Mouse (Mus musculus) hindbrain, embryonic 15.5 days (tissue): ENCODE results near the gene Cntn2. TPM values are rescaled to one million over a fixed set of nuclear protein-coding genes. Genes with fewer than 3 reads are reported as not detected.
"Not testable (repeated sequence)": the region's sequence is repeated elsewhere in the genome, so short reads cannot be mapped to it uniquely, and the experiment has no call there.

Source experiments
- ATAC-seq: fragments of 200-750 bp; cut with Nextera tagmentation; 2 replicates; pipeline ENCODE4 v1.8.0; 2017; ENCODE audit warnings: low read depth, moderate number of reproducible peaks, moderate TSS enrichment; ENCODE audit not compliant: low FRiP score
- H3K27ac ChIP-seq: fragments of 300-500 bp; sonication (generic); replicated peaks from 2 replicates; pipeline ENCODE4 v1.5.1; 2015; ENCODE audit warnings: mild to moderate bottlenecking, inconsistent platforms
- H3K27me3 ChIP-seq: fragments of 300-500 bp; sonication (generic); 2 replicates; pipeline ENCODE4 v1.6.1; 2015; ENCODE audit warnings: control low read depth, inconsistent platforms
- H3K36me3 ChIP-seq: fragments of 300-500 bp; sonication (generic); 2 replicates; pipeline ENCODE4 v1.6.1; 2015; ENCODE audit warnings: control low read depth, inconsistent platforms
- H3K4me1 ChIP-seq: fragments of 300-500 bp; sonication (generic); replicated peaks from 2 replicates; pipeline ENCODE4 v1.6.1; 2015; ENCODE audit warnings: control low read depth, inconsistent platforms
- H3K4me2 ChIP-seq: fragments of 300-500 bp; sonication (generic); 2 replicates; pipeline ENCODE4 v1.6.1; 2015; ENCODE audit warnings: moderate library complexity, mild to moderate bottlenecking, inconsistent platforms
- H3K4me3 ChIP-seq: fragments of 300-500 bp; sonication (generic); 2 replicates; pipeline ENCODE4 v1.5.1; 2015; ENCODE audit warnings: mild to moderate bottlenecking, inconsistent platforms
- H3K9ac ChIP-seq: fragments of 300-500 bp; sonication (generic); 2 replicates; pipeline ENCODE4 v1.6.1; 2015; ENCODE audit warnings: inconsistent platforms
- H3K9me3 ChIP-seq: fragments of 300-500 bp; sonication (generic); 2 replicates; pipeline ENCODE4 v1.6.1; 2016; ENCODE audit warnings: control low read depth, inconsistent platforms
- WGBS: fragments of 180-500 bp; shearing (Covaris S2); methylation state at CpG from one replicate; pipeline ENCODE4 v1.1.7; 2015; 5-methylcytosine and 5-hydroxymethylcytosine counted together
- polyA plus RNA-seq: library from polyadenylated mRNA; unstranded; fragments of >200 nt; fragmentation: Nextera tagmentation; extraction: Ambion mirVana; gene quantifications from 2 replicates; pipeline ENCODE4 v1.2.1, GENCODE M21; 2015

Gene Cntn2
- polyA plus RNA-seq, 1 experiment from 2014 or later: 28.2 TPM

- no peak overlapping the region for H3K27ac ChIP-seq
- H3K4me1 ChIP-seq: no peaks in the 10 kb centered on the region
- no peaks in the 10 kb centered on the region for H3K27me3 ChIP-seq
- no peak for ATAC-seq
- H3K9ac ChIP-seq: no peak overlapping the region
- H3K4me3 ChIP-seq: no peak overlapping the region
- 91% methylated on average over 5 of the region's 5 CpGs for WGBS
- H3K9me3 ChIP-seq: no peaks in the 10 kb centered on the region
- H3K36me3 ChIP-seq: peaks cover 41% of the 10 kb centered on the region
- H3K4me2 ChIP-seq: no peak overlapping the region
Observed at GRCm38 (mm10) chr1:132505155-132505554, 37.9 kb downstream of the Cntn2 start.

GRCm38 (mm10) chr1:132500535-132500934 is 42.5 kb downstream of the Cntn2 start:
- H3K4me2 ChIP-seq: no peak overlapping the region
- H3K9me3 ChIP-seq: no peaks in the 10 kb centered on the region
- ATAC-seq: no peak
- H3K9ac ChIP-seq: no peak overlapping the region
- H3K4me1 ChIP-seq: no peaks in the 10 kb centered on the region
- WGBS: 96% methylated on average over 2 of the region's 2 CpGs
- no peak overlapping the region for H3K4me3 ChIP-seq
- H3K27ac ChIP-seq: no peak overlapping the region
- no peaks in the 10 kb centered on the region for H3K27me3 ChIP-seq
- H3K36me3 ChIP-seq: peaks cover 58% of the 10 kb centered on the region

GRCm38 (mm10) chr1:132483759-132484158 is 59.3 kb downstream of the Cntn2 start:
- WGBS: 90% methylated on average over 6 of the region's 6 CpGs
- H3K4me1 ChIP-seq: peaks cover 6% of the 10 kb centered on the region
- H3K9ac ChIP-seq: no peak overlapping the region
- no peaks in the 10 kb centered on the region for H3K27me3 ChIP-seq
- no peak overlapping the region for H3K4me2 ChIP-seq
- H3K4me3 ChIP-seq: no peak overlapping the region
- no peak for ATAC-seq
- H3K27ac ChIP-seq: no peak overlapping the region
- H3K36me3 ChIP-seq: peaks cover 21% of the 10 kb centered on the region
- no peaks in the 10 kb centered on the region for H3K9me3 ChIP-seq

- no peak overlapping the region for H3K27ac ChIP-seq
- H3K36me3 ChIP-seq: peaks cover 21% of the 10 kb centered on the region
- 89% methylated on average over 3 of the region's 3 CpGs for WGBS
- no peak overlapping the region for H3K4me3 ChIP-seq
- peaks cover 12% of the 10 kb centered on the region for H3K4me1 ChIP-seq
- no peak overlapping the region for H3K9ac ChIP-seq
- no peaks in the 10 kb centered on the region for H3K9me3 ChIP-seq
- H3K4me2 ChIP-seq: no peak overlapping the region
- ATAC-seq: no peak
- no peaks in the 10 kb centered on the region for H3K27me3 ChIP-seq
Observed at GRCm38 (mm10) chr1:132483234-132483633, 59.8 kb downstream of the Cntn2 start.

GRCm38 (mm10) chr1:132481619-132482018 is 61.4 kb downstream of the Cntn2 start:
- H3K4me2 ChIP-seq: no peak overlapping the region
- no peak overlapping the region for H3K27ac ChIP-seq
- H3K9me3 ChIP-seq: no peaks in the 10 kb centered on the region
- H3K36me3 ChIP-seq: peaks cover 10% of the 10 kb centered on the region
- ATAC-seq: no peak
- H3K27me3 ChIP-seq: no peaks in the 10 kb centered on the region
- WGBS: 90% methylated on average over 2 of the region's 2 CpGs
- H3K9ac ChIP-seq: no peak overlapping the region
- no peak overlapping the region for H3K4me3 ChIP-seq
- peaks cover 18% of the 10 kb centered on the region for H3K4me1 ChIP-seq

- H3K4me2 ChIP-seq: no peak overlapping the region
- no peak for ATAC-seq
- 0 out of 2 replicates have a peak, but pooled peaks cover under 1% of the 10 kb centered on the region for H3K36me3 ChIP-seq
- no peak overlapping the region for H3K9ac ChIP-seq
- no peak overlapping the region for H3K27ac ChIP-seq
- no peaks in the 10 kb centered on the region for H3K9me3 ChIP-seq
- peaks cover 30% of the 10 kb centered on the region for H3K4me1 ChIP-seq
- no peak overlapping the region for H3K4me3 ChIP-seq
- H3K27me3 ChIP-seq: no peaks in the 10 kb centered on the region
- WGBS: 90% methylated on average over 1 of the region's 1 CpGs
Observed at GRCm38 (mm10) chr1:132479438-132479837, 63.6 kb downstream of the Cntn2 start.

- H3K9ac ChIP-seq: peak within 1 kb of the TSS; percentile 76
- peaks cover 30% of the 10 kb centered on the region for H3K4me1 ChIP-seq
- no peaks in the 10 kb centered on the region for H3K27me3 ChIP-seq
- peak; percentile 92 for ATAC-seq
- no peaks in the 10 kb centered on the region for H3K36me3 ChIP-seq
- H3K4me3 ChIP-seq: peak within 1 kb of the TSS; percentile 93
- H3K9me3 ChIP-seq: no peaks in the 10 kb centered on the region
- peak within 1 kb of the TSS; percentile 83 for H3K27ac ChIP-seq
- under 1% methylated on average over 43 of the region's 43 CpGs for WGBS
- peak within 1 kb of the TSS; percentile 87 for H3K4me2 ChIP-seq
Observed at GRCm38 (mm10) chr1:132476928-132477691, 65.9 kb downstream of the Cntn2 start, which contains the start of gene Rbbp5. Gene Rbbp5 (plus strand): TSS chr1:132477365.

GRCm38 (mm10) chr1:132476575-132476927 is 66.5 kb downstream of the Cntn2 start:
- Histone ChIP-seq H3K4me3 (peak overlapping the region; percentile 93), H3K27ac (peak overlapping the region; percentile 83), H3K27me3 (no peaks in the 10 kb centered on the region), H3K4me1 (peaks cover 30% of the 10 kb centered on the region), H3K9me3 (no peaks in the 10 kb centered on the region), H3K4me2 (peak overlapping the region; percentile 87), H3K36me3 (no peaks in the 10 kb centered on the region), H3K9ac (peak overlapping the region; percentile 76)
- ATAC-seq: peak; percentile 72
- WGBS: 6% methylated on average over 9 of the region's 9 CpGs

- H3K27ac ChIP-seq: no peak overlapping the region
- peaks cover 30% of the 10 kb centered on the region for H3K4me1 ChIP-seq
- no peak overlapping the region for H3K9ac ChIP-seq
- no peak for ATAC-seq
- H3K9me3 ChIP-seq: no peaks in the 10 kb centered on the region
- no peaks in the 10 kb centered on the region for H3K27me3 ChIP-seq
- no peaks in the 10 kb centered on the region for H3K36me3 ChIP-seq
- H3K4me3 ChIP-seq: no peak overlapping the region
- WGBS: 83% methylated on average over 1 of the region's 1 CpGs
- H3K4me2 ChIP-seq: no peak overlapping the region
Observed at GRCm38 (mm10) chr1:132474496-132474895, 68.6 kb downstream of the Cntn2 start.

GRCm38 (mm10) chr1:132472537-132472936 is 70.5 kb downstream of the Cntn2 start:
- no peak overlapping the region for H3K4me3 ChIP-seq
- no peak overlapping the region for H3K27ac ChIP-seq
- no peaks in the 10 kb centered on the region for H3K36me3 ChIP-seq
- ATAC-seq: no peak
- WGBS: 55% methylated on average over 5 of the region's 5 CpGs
- H3K4me2 ChIP-seq: no peak overlapping the region
- peaks cover 12% of the 10 kb centered on the region for H3K4me1 ChIP-seq
- H3K9me3 ChIP-seq: no peaks in the 10 kb centered on the region
- no peaks in the 10 kb centered on the region for H3K27me3 ChIP-seq
- no peak overlapping the region for H3K9ac ChIP-seq

- H3K9me3 ChIP-seq: no peaks in the 10 kb centered on the region
- no peak overlapping the region for H3K4me2 ChIP-seq
- H3K36me3 ChIP-seq: no peaks in the 10 kb centered on the region
- no peak overlapping the region for H3K9ac ChIP-seq
- H3K4me3 ChIP-seq: no peak overlapping the region
- no peaks in the 10 kb centered on the region for H3K27me3 ChIP-seq
- H3K27ac ChIP-seq: no peak overlapping the region
- peaks cover 12% of the 10 kb centered on the region for H3K4me1 ChIP-seq
- WGBS: 90% methylated on average over 5 of the region's 5 CpGs
- ATAC-seq: no peak
Observed at GRCm38 (mm10) chr1:132471499-132471898, 71.6 kb downstream of the Cntn2 start.

GRCm38 (mm10) chr1:132471032-132471431 is 72.0 kb downstream of the Cntn2 start:
- 87% methylated on average over 2 of the region's 2 CpGs for WGBS
- H3K36me3 ChIP-seq: no peaks in the 10 kb centered on the region
- no peak overlapping the region for H3K4me3 ChIP-seq
- no peaks in the 10 kb centered on the region for H3K27me3 ChIP-seq
- ATAC-seq: no peak
- H3K4me1 ChIP-seq: peaks cover 7% of the 10 kb centered on the region
- H3K9me3 ChIP-seq: no peaks in the 10 kb centered on the region
- no peak overlapping the region for H3K9ac ChIP-seq
- no peak overlapping the region for H3K27ac ChIP-seq
- no peak overlapping the region for H3K4me2 ChIP-seq

GRCm38 (mm10) chr1:132470031-132470430 is 73.0 kb downstream of the Cntn2 start:
- not testable (repeated sequence) for H3K9ac ChIP-seq, H3K27me3 ChIP-seq, H3K27ac ChIP-seq, H3K4me3 ChIP-seq, H3K4me2 ChIP-seq, ATAC-seq, H3K9me3 ChIP-seq, H3K36me3 ChIP-seq, H3K4me1 ChIP-seq
- WGBS: 94% methylated on average over 1 of the region's 1 CpGs
